Mouse (Mus musculus) frontal cortex, adult (tissue): Measurements from ENCODE around the gene Gpr162.
"Not testable (repeated sequence)": the region's sequence is repeated elsewhere in the genome, so short reads cannot be mapped to it uniquely, and the experiment has no call there.

Experiments
- ATAC-seq: cut with Nextera tagmentation; 2 replicates; pipeline ENCODE4 v1.9.2; 2017; ENCODE audit warnings: mild to moderate bottlenecking, moderate library complexity, mixed read lengths; ENCODE audit not compliant: low TSS enrichment

The Gpr162 gene

GRCm38 (mm10) chr6:124811701-124812560, 51.9 kb downstream of the Gpr162 start:
- ATAC-seq: no peak

GRCm38 (mm10) chr6:124811403-124811665, 52.4 kb downstream of the Gpr162 start:
- ATAC-seq: no peak

- ATAC-seq: not testable (repeated sequence)
Measured at GRCm38 (mm10) chr6:124810566-124811402, 53.0 kb downstream of the Gpr162 start.

GRCm38 (mm10) chr6:124809775-124810538, 53.8 kb downstream of the Gpr162 start:
- no peak for ATAC-seq

- no peak for ATAC-seq
Measured at GRCm38 (mm10) chr6:124809052-124809774, 54.6 kb downstream of the Gpr162 start.
